Mouse (Mus musculus) kidney, adult 2 months (tissue): ENCODE measurements around the gene Vmn1r179. TPM values are rescaled to one million over a fixed set of nuclear protein-coding genes. Genes with fewer than 3 reads are reported as not detected.
"Not testable (repeated sequence)": the region's sequence is repeated elsewhere in the genome, so short reads cannot be mapped to it uniquely, and the experiment has no call there.

Source experiments
- DNase-seq: peaks from one replicate; pipeline ENCODE4 v3.0.0; 2021
- H3K27ac ChIP-seq: fragments of 200-500 bp; 2 replicates; pipeline ENCODE4 v1.5.1; 2012; ENCODE audit warnings: low read depth, low read length, control low read depth, inconsistent platforms; ENCODE audit not compliant: insufficient read depth
- H3K27me3 ChIP-seq: fragments of 200-500 bp; replicated peaks from 2 replicates; pipeline ENCODE4 v1.6.1; 2012; ENCODE audit warnings: mild to moderate bottlenecking, moderate library complexity, low read length, inconsistent platforms; ENCODE audit not compliant: control insufficient read depth, insufficient read depth
- H3K36me3 ChIP-seq: fragments of 200-500 bp; 2 replicates; pipeline ENCODE4 v1.6.1; 2012; ENCODE audit warnings: mild to moderate bottlenecking, moderate library complexity, low read length, inconsistent platforms; ENCODE audit not compliant: control insufficient read depth, insufficient read depth
- H3K4me1 ChIP-seq: fragments of 200-500 bp; 2 replicates; pipeline ENCODE4 v1.6.1; 2011; ENCODE audit warnings: low read length; ENCODE audit not compliant: control insufficient read depth, insufficient read depth
- H3K4me3 ChIP-seq: fragments of 200-500 bp; 2 replicates; pipeline ENCODE4 v1.5.1; 2011; ENCODE audit warnings: mild to moderate bottlenecking, low read depth, low read length, control low read depth; ENCODE audit not compliant: insufficient read depth
- CTCF ChIP-seq: fragments of 200-500 bp; conservative IDR thresholded peaks from 2 replicates; pipeline ENCODE4 v1.5.1; 2011; ENCODE audit warnings: low read depth, mild to moderate bottlenecking, control low read depth, low read length, moderate library complexity, mixed read lengths; ENCODE audit not compliant: insufficient read depth, insufficient read length
- POLR2A ChIP-seq: fragments of 200-500 bp; IDR thresholded peaks from one replicate; pipeline ENCODE4 v1.6.1; 2011; ENCODE audit warnings: low read depth, low read length, control low read depth
- WGBS: fragments of 180-500 bp; shearing (Covaris S2); methylation state at CpG from one replicate; pipeline ENCODE4 v1.1.7; 2018; 5-methylcytosine and 5-hydroxymethylcytosine counted together
- polyA plus RNA-seq: library from polyadenylated mRNA; depleted of rRNA; stranded (reverse); fragments of >200 nt; gene quantifications from 2 replicates; pipeline ENCODE4 v1.2.3, GENCODE M21; 2012; rRNA removed

Vmn1r179 gene
- polyA plus RNA-seq = not detected in 2 replicates

- no peak within 1 kb of the TSS for H3K27ac ChIP-seq
- TF ChIP-seq CTCF (no peak), POLR2A (no peak)
- H3K36me3 ChIP-seq = no peaks in the 10 kb centered on the region
- H3K4me1 ChIP-seq = no peaks in the 10 kb centered on the region
- WGBS = 53% methylated on average over 2 of the region's 2 CpGs
- no peak within 1 kb of the TSS for H3K4me3 ChIP-seq
- no peak for DNase-seq
- H3K27me3 ChIP-seq = no peaks in the 10 kb centered on the region
These were observed at the start of gene Vmn1r179 for GRCm38 (mm10) chr7:23926678-23927077. TSS of gene Vmn1r179 (plus strand) at chr7:23926978.

- TF ChIP-seq CTCF = no peak
- no peak for TF ChIP-seq POLR2A
- no peak for DNase-seq
- H3K27me3 ChIP-seq = no peaks in the 10 kb centered on the region
- H3K4me3 ChIP-seq = no peak within 1 kb of the TSS
- H3K27ac ChIP-seq = no peak within 1 kb of the TSS
- H3K4me1 ChIP-seq = no peaks in the 10 kb centered on the region
- WGBS = 83% methylated on average over 1 of the region's 1 CpGs
- no peaks in the 10 kb centered on the region for H3K36me3 ChIP-seq
These were observed 35.1 kb upstream of the Vmn1r179 start, which contains the start of gene Vmn1r178 for GRCm38 (mm10) chr7:23891709-23892108. TSS of gene Vmn1r178 (plus strand) at chr7:23892009.

- no peak within 1 kb of the TSS for H3K27ac ChIP-seq
- no peaks in the 10 kb centered on the region for H3K27me3 ChIP-seq
- H3K4me1 ChIP-seq = no peaks in the 10 kb centered on the region
- no peak for DNase-seq
- H3K4me3 ChIP-seq = no peak within 1 kb of the TSS
- no peaks in the 10 kb centered on the region for H3K36me3 ChIP-seq
- TF ChIP-seq CTCF (no peak), POLR2A (no peak)
These were observed 23.6 kb downstream of the Vmn1r179 start, which contains the start of gene Vmn1r180 for GRCm38 (mm10) chr7:23950332-23950731. TSS of gene Vmn1r180 (plus strand) at chr7:23950632.

- H3K27me3 ChIP-seq, H3K27ac ChIP-seq, H3K4me1 ChIP-seq, H3K4me3 ChIP-seq, H3K36me3 ChIP-seq: not testable (repeated sequence)
- DNase-seq = peak; percentile 24
- 21% methylated on average over 3 of the region's 3 CpGs for WGBS
These were observed 41.3 kb downstream of the Vmn1r179 start for GRCm38 (mm10) chr7:23968044-23968443.

- WGBS = 77% methylated on average over 9 of the region's 9 CpGs
- H3K4me1 ChIP-seq, H3K27ac ChIP-seq, DNase-seq, H3K27me3 ChIP-seq, H3K36me3 ChIP-seq, H3K4me3 ChIP-seq: not testable (repeated sequence)
These were observed 47.5 kb downstream of the Vmn1r179 start, which contains the start of gene Vmn1r181 for GRCm38 (mm10) chr7:23974315-23974714. TSS of gene Vmn1r181 (plus strand) at chr7:23974615.

Other genes with a start within 250 kb of the Vmn1r179 start
- not detected in 2 replicates for gene Vmn1r173, start 226.3 kb upstream of the Vmn1r179 start, polyA plus RNA-seq
- not detected in 2 replicates for gene Vmn1r174, start 174.7 kb upstream of the Vmn1r179 start, polyA plus RNA-seq
- gene Vmn1r175, start 116.3 kb upstream of the Vmn1r179 start, polyA plus RNA-seq = not detected in 2 replicates
- not detected in 2 replicates for gene Vmn1r176, start 89.6 kb upstream of the Vmn1r179 start, polyA plus RNA-seq
- not detected in 2 replicates for gene Vmn1r177, start 60.5 kb upstream of the Vmn1r179 start, polyA plus RNA-seq
- gene Vmn1r178, start 35.0 kb upstream of the Vmn1r179 start, polyA plus RNA-seq = not detected in 2 replicates
- gene Vmn1r180, start 23.7 kb downstream of the Vmn1r179 start, polyA plus RNA-seq = not detected in 2 replicates
- gene Vmn1r181, start 47.6 kb downstream of the Vmn1r179 start, polyA plus RNA-seq = not detected in 2 replicates
- not detected in 2 replicates for gene V1rd19, start 74.7 kb downstream of the Vmn1r179 start, polyA plus RNA-seq
- gene Vmn1r183, start 126.3 kb downstream of the Vmn1r179 start, polyA plus RNA-seq = not detected in 2 replicates
- gene Zfp180, start 154.9 kb downstream of the Vmn1r179 start, polyA plus RNA-seq = 13.4 and 13.8 TPM in 2 replicates
- gene Zfp112, start 185.3 kb downstream of the Vmn1r179 start, polyA plus RNA-seq = 1.3 and 1.4 TPM in 2 replicates
- 5.6 and 6.6 TPM in 2 replicates for gene Zfp235, start 207.2 kb downstream of the Vmn1r179 start, polyA plus RNA-seq
- 0.30 and 0.60 TPM in 2 replicates for gene Zfp114, start 248.1 kb downstream of the Vmn1r179 start, polyA plus RNA-seq